Mouse (Mus musculus): Measurements from ENCODE around the gene Padi1. TPM values are rescaled to one million over a fixed set of nuclear protein-coding genes. Genes with fewer than 3 reads are reported as not detected.

Gene Padi1
- polyA plus RNA-seq (2015; fragmentation: Nextera tagmentation; extraction: Ambion mirVana), result 0.05 TPM in 2 replicates

DNA sequence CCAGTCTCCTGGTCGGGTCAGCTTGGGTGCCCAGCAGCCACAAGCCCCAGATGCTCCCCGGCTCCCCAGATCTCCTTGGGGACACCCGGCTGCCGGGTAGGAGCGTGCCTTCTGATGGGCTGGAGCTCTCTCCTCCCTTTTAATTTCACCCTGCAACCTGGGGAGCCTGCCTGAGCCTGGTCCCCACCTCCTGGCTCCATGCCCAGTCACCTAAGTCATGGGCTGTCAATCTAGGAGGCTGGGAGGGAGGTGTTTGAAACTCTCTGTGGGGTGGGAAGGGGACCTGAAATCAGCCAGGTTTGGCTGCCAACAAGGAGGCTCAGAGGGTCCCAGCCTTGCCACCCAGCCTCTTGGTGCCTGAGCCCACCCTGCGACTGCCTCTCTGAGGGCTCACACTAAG lies at the start of gene Padi1:
TSS of gene Padi1 (minus strand) at position 113 of the 400 bp plus-strand sequence.

DNA sequence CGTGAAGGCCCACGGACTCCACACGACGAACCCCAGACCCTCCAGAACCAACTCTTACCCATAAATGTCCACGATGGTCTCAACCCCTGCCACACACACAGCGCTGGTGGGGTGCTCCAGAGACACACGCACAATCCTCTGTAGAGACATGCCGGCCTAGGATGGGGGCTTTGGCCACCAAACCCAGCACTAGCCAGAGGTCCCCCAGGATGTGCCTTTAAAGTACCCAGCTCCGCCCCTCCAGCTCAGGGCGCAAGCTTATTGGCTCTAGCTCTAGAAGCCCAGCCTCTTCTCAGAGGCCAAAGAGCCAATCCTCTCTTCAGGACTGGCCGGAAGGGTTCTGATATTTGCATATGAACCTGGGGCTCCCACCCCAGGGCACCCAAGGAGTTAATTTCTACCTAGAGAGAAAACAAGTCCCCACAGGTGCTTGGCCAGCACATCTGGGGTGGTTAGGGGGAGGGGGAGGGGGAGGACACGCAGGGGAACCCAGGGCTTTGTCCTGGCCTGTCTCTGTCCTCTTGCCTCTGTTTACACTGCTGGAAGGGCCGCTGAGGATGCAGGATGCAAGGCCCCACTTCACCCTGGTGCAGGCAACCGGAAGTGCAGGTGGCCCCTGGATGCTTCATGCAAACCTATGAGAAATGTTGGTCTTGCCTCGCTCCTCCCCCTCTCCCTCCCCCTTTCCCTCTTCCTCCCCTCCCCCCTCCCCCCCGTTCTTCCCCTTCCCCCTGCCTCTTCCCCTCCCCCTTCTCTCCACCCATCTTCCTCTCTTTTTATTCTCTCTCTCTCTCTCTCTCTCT lies 34.9 kb downstream of the Padi1 start, which contains the start of gene Padi3:
TSS of gene Padi3 (minus strand) at position 191 of the 803 bp plus-strand sequence.

DNA sequence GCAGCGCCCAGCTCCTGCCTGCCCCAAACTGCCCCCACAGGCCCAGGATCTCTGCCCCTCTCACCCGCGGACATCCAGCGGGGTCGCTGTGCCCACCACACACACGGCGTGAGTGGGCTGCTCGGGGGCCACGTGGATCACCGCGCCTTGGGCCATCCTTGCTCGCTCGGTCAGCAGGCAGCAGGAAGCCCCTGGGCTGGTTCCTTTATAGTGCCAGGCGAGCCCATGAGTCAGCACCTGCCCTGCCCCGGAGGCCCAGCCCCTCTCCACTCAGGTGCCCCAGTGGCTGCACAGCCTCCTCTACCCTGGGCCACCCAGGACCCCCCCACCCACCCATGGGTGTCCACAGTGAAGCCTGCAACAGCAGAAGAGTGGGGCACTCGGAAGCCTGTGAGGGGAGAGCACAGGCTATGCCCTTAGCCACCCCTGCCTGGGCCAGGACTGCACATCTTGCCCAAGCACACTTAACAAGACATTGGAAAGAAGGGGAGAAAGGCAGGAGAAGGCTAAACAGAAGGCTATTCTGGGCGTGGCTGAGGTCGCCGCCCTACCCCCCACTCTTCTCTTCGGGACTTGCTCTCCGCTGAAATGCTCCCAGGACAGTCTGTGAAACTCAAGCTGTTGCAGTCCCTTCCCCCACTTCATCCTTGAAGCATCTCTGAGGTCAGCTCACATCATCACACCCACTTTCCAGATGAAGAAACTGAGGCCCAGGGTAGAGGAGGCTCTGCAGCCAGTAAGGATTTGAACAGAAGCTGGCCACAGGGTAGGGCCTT lies 71.4 kb downstream of the Padi1 start, which contains the start of gene Padi4:
TSS of gene Padi4 (minus strand) at position 212 of the 776 bp plus-strand sequence.

Other genes starting within 250 kb of the Padi1 start
- 25.1 and 26.0 TPM in 2 replicates for gene Arhgef10l, start 179.8 kb downstream of the Padi1 start, polyA plus RNA-seq (2015; fragmentation: Nextera tagmentation; extraction: Ambion mirVana)
- 7.0 and 9.6 TPM in 2 replicates for gene Rcc2, start 145.2 kb downstream of the Padi1 start, polyA plus RNA-seq (2015; fragmentation: Nextera tagmentation; extraction: Ambion mirVana)
- gene Padi6, start 103.1 kb downstream of the Padi1 start, polyA plus RNA-seq (2015; fragmentation: Nextera tagmentation; extraction: Ambion mirVana), result 0.07 and 0.28 TPM in 2 replicates
- gene Padi4, start 71.5 kb downstream of the Padi1 start, polyA plus RNA-seq (2015; fragmentation: Nextera tagmentation; extraction: Ambion mirVana), result 0.83 and 1.2 TPM in 2 replicates
- gene Padi3, start 35.1 kb downstream of the Padi1 start, polyA plus RNA-seq (2015; fragmentation: Nextera tagmentation; extraction: Ambion mirVana), result 0.09 and 0.10 TPM in 2 replicates
- 55.7 and 69.2 TPM in 2 replicates for gene Padi2, start 60.6 kb upstream of the Padi1 start, polyA plus RNA-seq (2015; fragmentation: Nextera tagmentation; extraction: Ambion mirVana)
- 785 and 842 TPM in 2 replicates for gene Sdhb, start 115.4 kb upstream of the Padi1 start, polyA plus RNA-seq (2015; fragmentation: Nextera tagmentation; extraction: Ambion mirVana)
- 18.1 and 19.8 TPM in 2 replicates for gene Atp13a2, start 141.1 kb upstream of the Padi1 start, polyA plus RNA-seq (2015; fragmentation: Nextera tagmentation; extraction: Ambion mirVana)
- gene Mfap2, start 164.6 kb upstream of the Padi1 start, polyA plus RNA-seq (2015; fragmentation: Nextera tagmentation; extraction: Ambion mirVana), result 295 and 341 TPM in 2 replicates
- gene Crocc, start 214.8 kb upstream of the Padi1 start, polyA plus RNA-seq (2015; fragmentation: Nextera tagmentation; extraction: Ambion mirVana), result 0.99 and 1.7 TPM in 2 replicates
- 38.3 and 50.7 TPM in 2 replicates for gene Necap2, start 232.6 kb upstream of the Padi1 start, polyA plus RNA-seq (2015; fragmentation: Nextera tagmentation; extraction: Ambion mirVana)
- gene Spata21, start 242.6 kb upstream of the Padi1 start, polyA plus RNA-seq (2015; fragmentation: Nextera tagmentation; extraction: Ambion mirVana), result 0.37 and 0.40 TPM in 2 replicates

All from skeletal muscle tissue, postnatal 0 days (tissue).